Mouse (Mus musculus) neural tube, embryonic 15.5 days (tissue): ENCODE measurements around the gene Arhgef38. TPM values are rescaled to one million over a fixed set of nuclear protein-coding genes. Genes with fewer than 3 reads are reported as not detected.

Source experiments
- ATAC-seq: fragments of 200-750 bp; cut with Nextera tagmentation; 2 replicates; pipeline ENCODE4 v1.8.0; 2017; ENCODE audit warnings: mild to moderate bottlenecking, moderate TSS enrichment, moderate library complexity; ENCODE audit not compliant: low FRiP score
- H3K27ac ChIP-seq: fragments of 300-500 bp; sonication (generic); replicated peaks from 2 replicates; pipeline ENCODE4 v1.5.1; 2015; ENCODE audit warnings: mild to moderate bottlenecking, inconsistent platforms
- H3K27me3 ChIP-seq: fragments of 300-500 bp; sonication (generic); replicated peaks from 2 replicates; pipeline ENCODE4 v1.6.1; 2015; ENCODE audit warnings: inconsistent platforms
- H3K36me3 ChIP-seq: fragments of 300-500 bp; sonication (generic); 2 replicates; pipeline ENCODE4 v1.6.1; 2015; ENCODE audit warnings: inconsistent platforms
- H3K4me1 ChIP-seq: fragments of 300-500 bp; sonication (generic); 2 replicates; pipeline ENCODE4 v1.6.1; 2015; ENCODE audit warnings: inconsistent platforms
- H3K4me2 ChIP-seq: fragments of 300-500 bp; sonication (generic); 2 replicates; pipeline ENCODE4 v1.6.1; 2015; ENCODE audit warnings: inconsistent platforms, mild to moderate bottlenecking, moderate library complexity
- H3K4me3 ChIP-seq: fragments of 300-500 bp; sonication (generic); replicated peaks from 2 replicates; pipeline ENCODE4 v1.5.1; 2015; ENCODE audit warnings: mild to moderate bottlenecking, inconsistent platforms
- H3K9ac ChIP-seq: fragments of 300-500 bp; sonication (generic); replicated peaks from 2 replicates; pipeline ENCODE4 v1.6.1; 2015; ENCODE audit warnings: mild to moderate bottlenecking, inconsistent platforms
- H3K9me3 ChIP-seq: fragments of 300-500 bp; sonication (generic); replicated peaks from 2 replicates; pipeline ENCODE4 v1.6.1; 2016; ENCODE audit warnings: inconsistent platforms
- WGBS: fragments of 180-500 bp; shearing (Covaris S2); methylation state at CpG from one replicate; pipeline ENCODE4 v1.1.7; 2015; ENCODE audit warnings: mixed read lengths; 5-methylcytosine and 5-hydroxymethylcytosine counted together
- polyA plus RNA-seq: library from polyadenylated mRNA; unstranded; fragments of >200 nt; fragmentation: Nextera tagmentation; extraction: Ambion mirVana; gene quantifications from 2 replicates; pipeline ENCODE4 v1.2.1, GENCODE M21; 2015

The Arhgef38 gene
- polyA plus RNA-seq, result 0.05 and 0.37 TPM in 2 replicates

- H3K27me3 ChIP-seq, result no peaks in the 10 kb centered on the region
- no peaks in the 10 kb centered on the region for H3K9me3 ChIP-seq
- peaks cover 3% of the 10 kb centered on the region; the same call in 1 of the 2 replicates for H3K4me1 ChIP-seq
- H3K36me3 ChIP-seq, result no peaks in the 10 kb centered on the region
- WGBS, result 65% methylated on average over 11 of the region's 12 CpGs
- 0 out of 2 replicates have a peak, but pooled peaks have one; percentile 41 for ATAC-seq
- H3K27ac ChIP-seq, result no peak within 1 kb of the TSS
- H3K4me3 ChIP-seq, result no peak within 1 kb of the TSS
- H3K4me2 ChIP-seq, result no peak within 1 kb of the TSS
- no peak within 1 kb of the TSS for H3K9ac ChIP-seq
These were observed at the start of gene Arhgef38 for GRCm38 (mm10) chr3:133234821-133235295. Gene Arhgef38, minus strand, starts transcription at chr3:133234949.

- 18% methylated on average over 3 of the region's 3 CpGs for WGBS
- Histone ChIP-seq H3K27ac (no peak overlapping the region), H3K27me3 (no peaks in the 10 kb centered on the region), H3K4me1 (no peaks in the 10 kb centered on the region), H3K36me3 (no peaks in the 10 kb centered on the region), H3K4me3 (no peak overlapping the region), H3K9ac (no peak overlapping the region), H3K9me3 (no peaks in the 10 kb centered on the region), H3K4me2 (no peak overlapping the region)
- ATAC-seq, result no peak
These were observed 37.1 kb upstream of the Arhgef38 start for GRCm38 (mm10) chr3:133271887-133272286.

GRCm38 (mm10) chr3:133258860-133259259 lies 24.1 kb upstream of the Arhgef38 start:
- ATAC-seq, result no peak
- Histone ChIP-seq H3K9me3 (no peaks in the 10 kb centered on the region), H3K4me2 (no peak overlapping the region), H3K9ac (no peak overlapping the region), H3K36me3 (no peaks in the 10 kb centered on the region), H3K27ac (no peak overlapping the region), H3K4me3 (no peak overlapping the region), H3K27me3 (no peaks in the 10 kb centered on the region), H3K4me1 (no peaks in the 10 kb centered on the region)
- 97% methylated on average over 2 of the region's 2 CpGs for WGBS

GRCm38 (mm10) chr3:133255842-133256241 lies 21.1 kb upstream of the Arhgef38 start:
- Histone ChIP-seq H3K4me3 (no peak overlapping the region), H3K9me3 (no peaks in the 10 kb centered on the region), H3K4me2 (no peak overlapping the region), H3K27ac (no peak overlapping the region), H3K9ac (no peak overlapping the region), H3K27me3 (no peaks in the 10 kb centered on the region), H3K4me1 (no peaks in the 10 kb centered on the region), H3K36me3 (no peaks in the 10 kb centered on the region)
- WGBS, result 56% methylated on average over 4 of the region's 4 CpGs
- no peak for ATAC-seq

GRCm38 (mm10) chr3:133244027-133244426 lies 9.3 kb upstream of the Arhgef38 start:
- Histone ChIP-seq H3K36me3 (no peaks in the 10 kb centered on the region), H3K27ac (peak overlapping the region; percentile 66), H3K9ac (no peak overlapping the region), H3K4me1 (peaks cover 7% of the 10 kb centered on the region; the same call in 1 of the 2 replicates), H3K9me3 (no peaks in the 10 kb centered on the region), H3K27me3 (no peaks in the 10 kb centered on the region), H3K4me3 (no peak overlapping the region), H3K4me2 (no peak overlapping the region)
- 50% methylated on average over 9 of the region's 9 CpGs for WGBS
- peak; percentile 85; the same call in 1 of the 2 replicates for ATAC-seq

GRCm38 (mm10) chr3:133241916-133242315 lies 7.2 kb upstream of the Arhgef38 start:
- H3K27me3 ChIP-seq, result no peaks in the 10 kb centered on the region
- peaks cover 7% of the 10 kb centered on the region; the same call in 1 of the 2 replicates for H3K4me1 ChIP-seq
- H3K4me3 ChIP-seq, result no peak overlapping the region
- H3K36me3 ChIP-seq, result no peaks in the 10 kb centered on the region
- WGBS, result 53% methylated on average over 1 of the region's 1 CpGs
- no peak overlapping the region for H3K4me2 ChIP-seq
- no peak overlapping the region for H3K27ac ChIP-seq
- no peak overlapping the region for H3K9ac ChIP-seq
- H3K9me3 ChIP-seq, result no peaks in the 10 kb centered on the region
- no peak for ATAC-seq

GRCm38 (mm10) chr3:133233993-133234392 lies 756 bp downstream of the Arhgef38 start:
- no peak overlapping the region for H3K4me3 ChIP-seq
- H3K27ac ChIP-seq, result no peak overlapping the region
- no peak overlapping the region for H3K4me2 ChIP-seq
- H3K27me3 ChIP-seq, result no peaks in the 10 kb centered on the region
- WGBS, result 66% methylated on average over 9 of the region's 9 CpGs
- H3K4me1 ChIP-seq, result peaks cover 3% of the 10 kb centered on the region; the same call in 1 of the 2 replicates
- H3K9me3 ChIP-seq, result no peaks in the 10 kb centered on the region
- H3K36me3 ChIP-seq, result no peaks in the 10 kb centered on the region
- H3K9ac ChIP-seq, result no peak overlapping the region
- ATAC-seq, result no peak

GRCm38 (mm10) chr3:133230427-133230826 lies 4.3 kb downstream of the Arhgef38 start:
- no peak overlapping the region for H3K27ac ChIP-seq
- H3K27me3 ChIP-seq, result no peaks in the 10 kb centered on the region
- no peaks in the 10 kb centered on the region for H3K9me3 ChIP-seq
- H3K9ac ChIP-seq, result no peak overlapping the region
- no peak for ATAC-seq
- H3K4me3 ChIP-seq, result no peak overlapping the region
- no peaks in the 10 kb centered on the region for H3K36me3 ChIP-seq
- WGBS, result 78% methylated on average over 2 of the region's 2 CpGs
- no peaks in the 10 kb centered on the region; the same call in 1 of the 2 replicates for H3K4me1 ChIP-seq
- H3K4me2 ChIP-seq, result no peak overlapping the region

GRCm38 (mm10) chr3:133229594-133229993 lies 5.2 kb downstream of the Arhgef38 start:
- no peak overlapping the region for H3K4me3 ChIP-seq
- H3K9ac ChIP-seq, result no peak overlapping the region
- H3K4me1 ChIP-seq, result no peaks in the 10 kb centered on the region
- H3K27me3 ChIP-seq, result no peaks in the 10 kb centered on the region
- no peak overlapping the region for H3K4me2 ChIP-seq
- H3K27ac ChIP-seq, result no peak overlapping the region
- H3K9me3 ChIP-seq, result no peaks in the 10 kb centered on the region
- ATAC-seq, result no peak
- H3K36me3 ChIP-seq, result no peaks in the 10 kb centered on the region

GRCm38 (mm10) chr3:133227258-133228012 lies 7.3 kb downstream of the Arhgef38 start:
- no peak for ATAC-seq
- H3K27me3 ChIP-seq, result no peaks in the 10 kb centered on the region
- no peak overlapping the region for H3K4me3 ChIP-seq
- H3K9ac ChIP-seq, result no peak overlapping the region
- H3K36me3 ChIP-seq, result no peaks in the 10 kb centered on the region
- no peaks in the 10 kb centered on the region for H3K4me1 ChIP-seq
- no peaks in the 10 kb centered on the region for H3K9me3 ChIP-seq
- 80% methylated on average over 19 of the region's 19 CpGs for WGBS
- no peak overlapping the region for H3K27ac ChIP-seq
- no peak overlapping the region for H3K4me2 ChIP-seq

GRCm38 (mm10) chr3:133218501-133218900 lies 16.2 kb downstream of the Arhgef38 start:
- no peak for ATAC-seq
- Histone ChIP-seq H3K4me3 (no peak overlapping the region), H3K9ac (no peak overlapping the region), H3K4me1 (peaks cover 3% of the 10 kb centered on the region; the same call in 1 of the 2 replicates), H3K36me3 (no peaks in the 10 kb centered on the region), H3K4me2 (no peak overlapping the region), H3K9me3 (no peaks in the 10 kb centered on the region), H3K27me3 (no peaks in the 10 kb centered on the region), H3K27ac (no peak overlapping the region)
- WGBS, result 59% methylated on average over 7 of the region's 7 CpGs

GRCm38 (mm10) chr3:133215198-133215819 lies 19.4 kb downstream of the Arhgef38 start:
- no peaks in the 10 kb centered on the region for H3K27me3 ChIP-seq
- no peak overlapping the region for H3K4me2 ChIP-seq
- no peak overlapping the region for H3K4me3 ChIP-seq
- H3K9me3 ChIP-seq, result no peaks in the 10 kb centered on the region
- H3K9ac ChIP-seq, result no peak overlapping the region
- peaks cover 3% of the 10 kb centered on the region; the same call in 1 of the 2 replicates for H3K4me1 ChIP-seq
- no peaks in the 10 kb centered on the region for H3K36me3 ChIP-seq
- no peak overlapping the region for H3K27ac ChIP-seq
- WGBS, result 94% methylated on average over 5 of the region's 5 CpGs
- ATAC-seq, result no peak
